Mouse (Mus musculus) heart, postnatal 10 days (tissue): Measurements from ENCODE around the gene Ifnar2. TPM values are rescaled to one million over a fixed set of nuclear protein-coding genes. Genes with fewer than 3 reads are reported as not detected.
A peak's percentile ranks its signal among the peaks of the same experiment; 100 is the strongest.

Source experiments
- DNase-seq, 2 experiments: peaks; one replicate each; pipeline ENCODE4 v3.0.0; 2021
- intact Hi-C: fragments of 180-260 bp; cut with DNase I; formaldehyde crosslinking; loops from one replicate; pipeline ENCODE4 v1.15.1; 2025
- total RNA-seq, 2 experiments: library from RNA; stranded (reverse); gene quantifications; 2 replicates each; pipeline ENCODE4 v1.2.3; 2021

Ifnar2 gene
- 10 to 100 TPM; 39.1 to 42.0 TPM for total RNA-seq

DNA sequence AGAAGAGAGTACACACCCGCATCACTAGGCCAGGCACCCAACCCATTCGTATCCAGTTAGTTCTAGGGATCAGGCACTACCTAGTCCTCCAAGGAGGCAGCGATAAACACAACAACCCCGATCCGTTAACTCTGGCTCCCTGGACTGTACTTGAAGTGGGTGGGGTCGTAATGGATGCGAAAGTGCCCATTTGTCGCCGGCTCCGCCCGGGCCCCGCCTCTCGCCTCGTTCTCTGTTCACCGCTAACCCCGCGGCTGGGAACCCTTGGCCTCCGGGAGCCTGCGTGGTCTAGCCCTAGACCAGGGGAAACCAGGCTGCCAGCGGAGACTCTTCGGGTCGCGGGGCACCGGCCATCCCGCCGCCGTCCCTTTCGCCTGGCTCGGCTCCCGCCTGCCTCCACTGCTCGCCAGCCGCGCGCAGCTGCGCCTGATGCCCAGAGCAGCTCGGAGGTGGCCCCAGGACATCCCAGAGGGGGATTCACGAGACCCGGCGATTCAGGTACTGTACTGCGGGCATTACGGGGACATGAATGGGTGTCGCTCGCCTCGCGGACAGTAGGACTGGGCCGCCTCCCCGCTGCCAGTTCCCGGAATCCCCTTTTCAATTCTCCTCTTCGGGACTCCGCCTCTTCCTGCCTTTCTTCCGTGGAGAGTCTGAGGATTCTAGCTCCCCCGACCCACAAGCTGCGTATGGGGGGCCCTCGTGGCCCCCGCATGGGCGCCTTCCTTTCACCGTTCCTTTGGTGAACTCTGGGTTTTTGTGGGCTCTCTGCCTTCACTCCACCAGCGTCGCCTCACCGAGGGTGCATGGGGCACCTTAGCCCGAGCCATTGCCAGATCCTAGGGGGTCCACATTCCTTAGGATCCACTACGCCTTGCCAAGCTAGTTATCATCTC, at the start of gene Ifnar2:
Gene Ifnar2 (plus strand): TSS at position 207 of the 896 bp plus-strand sequence.
- peak; percentile 89 to 90 for DNase-seq
- intact Hi-C loops = loop anchor here (2.0 kb wide), 1 partner anchor 34 kb away; the partner anchor contains the start of gene Il10rb

- intact Hi-C loops = no loop called here
- no peak for DNase-seq
Observed at GRCm38 (mm10) chr16:91327605-91328004, 45.0 kb upstream of the Ifnar2 start.

- no peak for DNase-seq
- intact Hi-C loops = no loop called here
Observed at GRCm38 (mm10) chr16:91328922-91329321, 43.7 kb upstream of the Ifnar2 start.

GRCm38 (mm10) chr16:91330496-91330895, 42.1 kb upstream of the Ifnar2 start:
- no peak for DNase-seq
- intact Hi-C loops = no loop called here

DNA sequence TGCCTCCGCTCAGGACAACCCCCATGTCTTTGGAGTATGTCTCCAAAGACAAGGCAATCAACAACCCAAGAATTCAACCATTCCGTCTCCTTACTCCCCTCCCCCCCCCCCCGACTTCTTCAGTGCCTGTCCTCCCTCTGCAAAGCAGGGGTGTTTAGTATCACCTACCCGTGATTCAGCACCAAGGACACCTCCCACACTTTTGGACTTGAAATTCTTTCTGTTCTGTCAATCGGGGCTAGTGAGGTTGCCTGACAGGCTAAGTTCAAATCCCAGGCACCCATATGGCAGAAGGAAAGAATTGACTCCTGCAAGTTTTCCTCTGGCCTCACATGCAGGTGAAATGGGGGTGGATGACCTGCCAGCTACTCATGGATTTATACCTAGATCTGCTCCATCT, 41.4 kb upstream of the Ifnar2 start:
- peak in 1 of 2 experiments; percentile 22 for DNase-seq

GRCm38 (mm10) chr16:91332880-91333279, 39.7 kb upstream of the Ifnar2 start:
- intact Hi-C loops = no loop called here
- no peak for DNase-seq

More for the DNA sequence above, 41.4 kb upstream of the Ifnar2 start:
- intact Hi-C loops = no loop called here

- DNase-seq = no peak
- intact Hi-C loops = no loop called here
Observed at GRCm38 (mm10) chr16:91334190-91334893, 38.2 kb upstream of the Ifnar2 start.

GRCm38 (mm10) chr16:91336753-91337152, 35.8 kb upstream of the Ifnar2 start:
- intact Hi-C loops = no loop called here
- no peak for DNase-seq

- intact Hi-C loops = no loop called here
Observed at GRCm38 (mm10) chr16:91337480-91337879, 35.1 kb upstream of the Ifnar2 start.

GRCm38 (mm10) chr16:91346491-91346890, 26.1 kb upstream of the Ifnar2 start:
- no peak for DNase-seq
- intact Hi-C loops = no loop called here

More at GRCm38 (mm10) chr16:91337480-91337879, 35.1 kb upstream of the Ifnar2 start:
- DNase-seq = no peak

- intact Hi-C loops = loop anchor here (2.0 kb wide), 1 partner anchor 187 kb away; no protein-coding TSS in a partner anchor
- no peak for DNase-seq
Observed at GRCm38 (mm10) chr16:91347491-91348263, 24.9 kb upstream of the Ifnar2 start.

DNA sequence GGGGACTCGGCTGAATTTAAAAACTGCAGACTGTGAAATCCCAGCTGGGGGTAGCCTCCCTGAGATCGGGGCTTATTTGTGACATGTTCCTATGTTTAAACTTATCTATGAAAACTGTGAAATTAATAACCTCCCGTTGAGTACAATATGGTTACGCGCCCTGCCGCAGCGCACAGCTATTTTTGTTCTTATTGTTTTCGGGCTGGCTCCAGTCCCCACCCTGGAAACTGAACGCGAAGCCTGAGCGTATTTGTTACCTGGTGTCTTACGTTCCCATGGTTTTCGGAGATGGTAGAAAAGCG, 24.4 kb upstream of the Ifnar2 start:
- intact Hi-C loops = loop anchor here (2.0 kb wide), 1 partner anchor 187 kb away; no protein-coding TSS in a partner anchor
- DNase-seq = no peak

DNA sequence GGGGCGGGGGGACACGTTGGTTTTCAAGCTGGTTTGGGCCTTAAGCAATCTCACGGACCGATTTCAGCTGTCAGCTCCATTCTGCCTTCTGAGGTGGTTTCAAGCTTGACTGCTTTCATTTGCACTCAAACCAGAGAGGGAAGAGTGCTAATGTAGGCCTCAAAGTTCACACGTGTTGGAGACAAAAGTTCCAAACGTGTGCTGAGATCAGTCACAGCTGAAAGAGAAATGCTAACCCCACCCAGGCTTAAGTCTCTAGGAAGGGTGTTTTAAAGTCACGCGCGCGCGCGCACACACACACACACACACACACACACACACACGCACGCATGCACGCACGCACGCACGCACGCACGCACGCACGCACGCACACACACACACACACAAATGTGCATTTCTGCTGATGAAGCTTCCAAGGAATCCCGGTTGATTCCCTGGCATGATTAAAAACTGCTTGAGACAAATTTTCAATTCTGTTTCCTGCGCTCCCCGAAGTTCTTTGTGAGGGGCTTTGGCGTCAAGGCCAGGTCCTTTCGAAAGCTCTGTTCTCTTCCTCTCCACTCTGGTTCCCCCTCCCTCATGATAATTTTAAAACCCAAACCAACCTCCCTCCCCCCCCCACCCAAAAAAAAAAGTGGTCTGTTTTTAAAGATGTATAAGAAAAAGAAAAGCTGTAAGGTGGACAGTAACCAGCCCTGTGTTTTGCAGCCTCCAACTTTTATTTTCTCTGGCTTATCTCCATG, 23.8 kb upstream of the Ifnar2 start:
- intact Hi-C loops = loop anchor here (2.0 kb wide), 1 partner anchor 188 kb away; no protein-coding TSS in a partner anchor
- DNase-seq = peak in 1 of 2 experiments; percentile 43

- intact Hi-C loops = loop anchor here (1.0 kb wide), 1 partner anchor 271 kb away; no protein-coding TSS in a partner anchor
- peak; percentile 79 to 88 for DNase-seq
Observed at GRCm38 (mm10) chr16:91352084-91352562, 20.5 kb upstream of the Ifnar2 start.

GRCm38 (mm10) chr16:91352749-91353148, 19.8 kb upstream of the Ifnar2 start:
- intact Hi-C loops = loop anchor here (1.0 kb wide), 1 partner anchor 271 kb away; no protein-coding TSS in a partner anchor
- no peak for DNase-seq

GRCm38 (mm10) chr16:91353177-91353576, 19.4 kb upstream of the Ifnar2 start:
- intact Hi-C loops = no loop called here
- no peak for DNase-seq

- no peak for DNase-seq
- intact Hi-C loops = no loop called here
Observed at GRCm38 (mm10) chr16:91353638-91354037, 18.9 kb upstream of the Ifnar2 start.

GRCm38 (mm10) chr16:91354599-91354998, 18.0 kb upstream of the Ifnar2 start:
- intact Hi-C loops = no loop called here
- DNase-seq = no peak

DNA sequence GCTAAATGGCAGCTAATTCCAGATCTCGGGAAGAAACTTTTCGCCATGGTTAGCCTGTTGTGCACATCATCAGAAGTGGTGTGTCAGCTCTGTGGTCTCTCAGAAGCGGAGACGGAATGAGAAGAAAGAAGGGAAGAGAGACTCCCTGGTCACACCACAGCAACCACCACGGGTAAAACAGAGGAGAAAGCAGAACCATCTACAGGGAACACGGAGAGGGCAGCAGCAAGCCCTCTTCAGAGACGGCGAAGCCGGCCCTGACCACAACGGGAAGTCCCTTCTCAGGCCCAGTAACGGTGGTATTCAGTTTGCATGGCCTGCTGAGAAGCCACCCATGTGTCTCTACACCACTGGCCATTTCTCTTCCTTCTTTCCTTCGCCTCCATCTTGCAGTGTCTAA, 17.4 kb upstream of the Ifnar2 start:
- peak in 1 of 2 experiments; percentile 30 for DNase-seq

More for the DNA sequence above, 17.4 kb upstream of the Ifnar2 start:
- intact Hi-C loops = loop anchor here (5.0 kb wide), 3 partner anchors 132 to 172 kb away; partner anchors contain the start of gene Ifnar1
